Mouse (Mus musculus) gastrocnemius, postnatal 14 days (tissue): ENCODE data around the gene Naa40. TPM values are rescaled to one million over a fixed set of nuclear protein-coding genes. Genes with fewer than 3 reads are reported as not detected.

Experiments used
- DNase-seq: peaks from one replicate; pipeline ENCODE4 v3.0.0; 2021; ENCODE audit warnings: mixed read lengths
- intact Hi-C: fragments of 180-260 bp; cut with DNase I; formaldehyde crosslinking; loops from one replicate; pipeline ENCODE4 v1.15.1; 2025; ENCODE audit warnings: low total_unique reads
- total RNA-seq, 2 experiments: library from RNA; stranded (reverse); gene quantifications; 2 replicates each; pipeline ENCODE4 v1.2.3; 2021

The Naa40 gene
- total RNA-seq, 2 experiments from 2014 or later, result 9.1 to 11.7 TPM

- intact Hi-C loops, result no loop called here
Measured at GRCm38 (mm10) chr19:7191639-7192038, 49.3 kb downstream of the Naa40 start.

GRCm38 (mm10) chr19:7190986-7191385 lies 50.0 kb downstream of the Naa40 start:
- no peak for DNase-seq
- intact Hi-C loops, result no loop called here

More at GRCm38 (mm10) chr19:7191639-7192038, 49.3 kb downstream of the Naa40 start:
- no peak for DNase-seq

- intact Hi-C loops, result no loop called here
- no peak for DNase-seq
Measured at GRCm38 (mm10) chr19:7189026-7189425, 52.0 kb downstream of the Naa40 start.

GRCm38 (mm10) chr19:7187157-7187556 lies 53.8 kb downstream of the Naa40 start:
- DNase-seq, result no peak
- intact Hi-C loops, result no loop called here

GRCm38 (mm10) chr19:7185715-7186291 lies 55.2 kb downstream of the Naa40 start:
- intact Hi-C loops, result no loop called here
- DNase-seq, result no peak

- intact Hi-C loops, result no loop called here
- no peak for DNase-seq
Measured at GRCm38 (mm10) chr19:7185059-7185458, 55.9 kb downstream of the Naa40 start.

- intact Hi-C loops, result no loop called here
- DNase-seq, result no peak
Measured at GRCm38 (mm10) chr19:7183419-7183818, 57.6 kb downstream of the Naa40 start.

- intact Hi-C loops, result no loop called here
- no peak for DNase-seq
Measured at GRCm38 (mm10) chr19:7182273-7182949, 58.6 kb downstream of the Naa40 start.

GRCm38 (mm10) chr19:7181496-7181895 lies 59.5 kb downstream of the Naa40 start:
- no peak for DNase-seq
- intact Hi-C loops, result no loop called here

- peak; percentile 34 for DNase-seq
- intact Hi-C loops, result no loop called here
Measured at GRCm38 (mm10) chr19:7180756-7181405, 60.1 kb downstream of the Naa40 start.

GRCm38 (mm10) chr19:7178841-7179452 lies 62.0 kb downstream of the Naa40 start:
- intact Hi-C loops, result no loop called here
- no peak for DNase-seq

- intact Hi-C loops, result no loop called here
- DNase-seq, result no peak
Measured at GRCm38 (mm10) chr19:7177804-7178511, 63.0 kb downstream of the Naa40 start.

GRCm38 (mm10) chr19:7176041-7176696 lies 64.8 kb downstream of the Naa40 start:
- DNase-seq, result no peak
- intact Hi-C loops, result no loop called here

Other genes starting within 250 kb of the Naa40 start
- gene Dnajc4, start 248.6 kb downstream of the Naa40 start, total RNA-seq, result 10 to 100 TPM; 30.7 to 32.4 TPM
- gene Nudt22, start 245.1 kb downstream of the Naa40 start, total RNA-seq, result 10 to 100 TPM; 15.7 to 18.9 TPM
- gene Trpt1, start 245.1 kb downstream of the Naa40 start, total RNA-seq, result 10 to 100 TPM; 19.7 to 20.1 TPM
- 1 to 10 TPM; 2.0 to 2.2 TPM for gene Fermt3, start 221.7 kb downstream of the Naa40 start, total RNA-seq
- gene Stip1, start 201.2 kb downstream of the Naa40 start, total RNA-seq, result 10 to 100 TPM; 80.3 to 92.4 TPM
- 100 to 1,000 TPM; 187 to 192 TPM for gene Macrod1, start 184.4 kb downstream of the Naa40 start, total RNA-seq
- gene Flrt1, start 135.5 kb downstream of the Naa40 start, total RNA-seq, result under 1 TPM; 0.27 to 0.51 TPM
- gene Otub1, start 34.9 kb downstream of the Naa40 start, total RNA-seq, result 10 to 100 TPM; 52.6 to 62.6 TPM
- gene Cox8a, start 23.6 kb downstream of the Naa40 start, total RNA-seq, result 100 to 1,000 TPM; 167 TPM
- gene Rcor2, start 26.1 kb upstream of the Naa40 start, total RNA-seq, result 1 to 10 TPM; 2.1 to 8.8 TPM
- 10 to 100 TPM; 27.7 to 34.1 TPM for gene Mark2, start 100.7 kb upstream of the Naa40 start, total RNA-seq
- gene Spindoc, start 141.8 kb upstream of the Naa40 start, total RNA-seq, result 1 to 10 TPM; 9.4 to 9.5 TPM
- 10 to 100 TPM; 10.7 to 11.4 TPM for gene 2700081O15Rik, start 176.4 kb upstream of the Naa40 start, total RNA-seq
- gene Rtn3, start 242.1 kb upstream of the Naa40 start, total RNA-seq, result 10 to 100 TPM; 37.1 to 40.6 TPM